Mouse (Mus musculus) embryo, embryonic 10 days (tissue): Measurements from ENCODE around the gene Isoc2b.
A peak's percentile ranks its signal among the peaks of the same experiment; 100 is the strongest.
"Not testable (repeated sequence)": the region's sequence is repeated elsewhere in the genome, so short reads cannot be mapped to it uniquely, and the experiment has no call there.

Experiments
- DNase-seq: peaks from one replicate; pipeline ENCODE4 v3.0.0-alpha.2; 2015; ENCODE audit warnings: low spot score

Gene Isoc2b

DNA sequence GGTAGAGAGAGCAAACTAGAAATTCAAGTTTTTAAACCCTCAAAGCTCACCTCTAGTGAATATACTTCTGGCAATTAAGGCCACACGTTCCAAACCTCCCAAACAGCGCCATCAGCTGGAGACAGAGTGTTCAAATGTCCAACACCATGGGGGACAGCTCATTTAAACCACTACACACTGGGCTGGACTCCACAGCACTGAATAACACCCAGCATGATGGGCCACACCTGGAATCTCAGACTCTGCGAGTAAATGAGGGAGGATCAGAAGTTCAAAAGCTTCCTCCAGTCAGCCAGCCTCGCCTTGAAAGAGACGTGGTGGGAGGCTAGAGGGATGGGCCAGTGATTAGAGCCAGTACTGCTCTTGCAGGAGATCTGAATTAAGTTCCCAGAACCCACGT lies at the start of gene Isoc2b:
Gene Isoc2b (minus strand): TSS at position 126 of the 400 bp plus-strand sequence.
- no peak for DNase-seq

DNA sequence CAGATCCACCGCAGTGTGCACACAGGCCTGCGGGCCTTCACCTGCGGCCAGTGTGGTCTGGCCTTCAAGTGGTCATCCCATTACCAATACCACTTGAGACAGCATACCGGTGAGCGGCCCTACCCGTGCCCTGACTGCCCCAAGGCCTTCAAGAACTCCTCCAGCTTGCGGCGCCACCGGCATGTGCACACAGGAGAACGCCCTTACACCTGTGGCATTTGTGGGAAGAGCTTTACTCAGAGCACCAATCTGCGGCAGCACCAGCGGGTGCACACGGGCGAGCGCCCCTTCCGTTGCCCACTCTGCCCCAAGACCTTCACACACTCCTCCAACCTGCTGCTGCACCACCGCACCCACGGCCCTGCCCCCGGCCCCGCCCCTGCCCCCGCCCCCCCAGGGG lies 49.0 kb upstream of the Isoc2b start:
- no peak for DNase-seq

DNA sequence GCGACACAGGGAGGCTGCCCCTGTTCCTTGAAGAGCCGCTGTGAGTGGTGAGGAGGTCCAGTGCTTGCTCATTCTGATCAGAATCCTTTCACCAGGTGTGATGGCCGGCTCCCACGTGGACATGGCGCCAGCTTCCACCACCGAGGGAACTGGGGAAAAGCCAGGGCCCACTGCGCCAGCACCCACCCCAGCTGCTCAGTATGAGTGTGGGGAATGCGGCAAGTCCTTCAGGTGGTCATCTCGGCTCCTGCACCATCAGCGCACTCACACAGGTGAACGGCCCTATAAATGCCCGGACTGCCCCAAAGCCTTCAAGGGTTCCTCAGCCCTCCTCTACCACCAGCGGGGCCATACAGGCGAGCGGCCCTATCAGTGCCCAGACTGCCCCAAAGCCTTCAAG lies 48.6 kb upstream of the Isoc2b start:
- DNase-seq, result no peak

DNA sequence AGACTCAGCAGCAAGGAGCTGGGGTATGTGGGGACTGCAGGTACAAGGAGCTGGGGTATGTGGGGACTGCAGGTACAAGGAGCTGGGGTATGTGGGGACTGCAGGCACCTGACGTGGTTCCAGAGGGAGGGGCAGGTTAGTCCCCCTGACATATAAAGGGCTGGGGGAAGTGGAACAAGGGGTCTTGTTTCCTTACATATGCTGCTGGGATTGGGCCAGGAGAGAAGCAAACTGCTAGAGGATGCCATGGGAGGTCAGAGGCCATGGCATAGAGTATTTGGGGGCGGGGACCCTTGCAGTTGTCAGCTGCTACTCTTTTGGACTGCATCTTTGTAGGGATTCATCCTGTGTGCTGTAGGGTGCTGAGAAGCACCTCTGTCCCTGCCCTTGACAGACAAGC lies 47.4 kb upstream of the Isoc2b start:
- DNase-seq, result no peak

DNA sequence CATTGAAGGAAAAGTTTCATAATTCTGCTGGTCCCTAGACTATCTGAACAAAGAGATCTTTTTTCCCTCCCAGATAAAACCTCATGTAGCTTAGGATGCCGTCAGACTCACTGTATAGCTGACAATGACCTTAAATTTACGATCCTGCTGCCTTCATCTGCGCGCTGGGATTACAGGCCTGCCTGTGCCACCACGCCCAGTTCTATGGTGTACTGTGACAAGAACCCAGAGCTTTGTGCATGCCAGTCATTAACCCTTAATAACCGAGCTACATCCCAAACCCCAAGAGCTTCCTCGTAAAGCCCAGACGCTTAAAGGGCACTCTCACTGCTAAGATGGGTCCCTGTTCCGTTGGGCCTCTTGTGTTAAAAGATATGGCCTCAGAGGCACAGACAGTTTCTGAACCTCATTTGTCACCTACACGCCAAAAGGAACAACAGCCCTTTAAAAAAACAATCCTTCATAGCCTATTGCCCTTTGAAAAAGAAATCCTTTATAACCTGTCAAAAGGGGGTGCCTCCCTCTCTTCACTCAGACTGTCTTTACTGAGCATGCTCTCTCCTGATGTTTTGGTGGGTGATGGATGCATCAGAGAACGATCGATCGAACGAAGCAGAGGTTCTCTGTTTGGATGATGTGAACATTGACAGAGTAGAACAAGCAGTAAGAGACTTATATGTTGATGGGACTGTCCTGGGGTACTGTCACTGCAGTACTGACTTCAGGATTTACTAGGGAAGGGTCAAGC lies 45.8 kb upstream of the Isoc2b start:
- DNase-seq, result peak; percentile 60

DNA sequence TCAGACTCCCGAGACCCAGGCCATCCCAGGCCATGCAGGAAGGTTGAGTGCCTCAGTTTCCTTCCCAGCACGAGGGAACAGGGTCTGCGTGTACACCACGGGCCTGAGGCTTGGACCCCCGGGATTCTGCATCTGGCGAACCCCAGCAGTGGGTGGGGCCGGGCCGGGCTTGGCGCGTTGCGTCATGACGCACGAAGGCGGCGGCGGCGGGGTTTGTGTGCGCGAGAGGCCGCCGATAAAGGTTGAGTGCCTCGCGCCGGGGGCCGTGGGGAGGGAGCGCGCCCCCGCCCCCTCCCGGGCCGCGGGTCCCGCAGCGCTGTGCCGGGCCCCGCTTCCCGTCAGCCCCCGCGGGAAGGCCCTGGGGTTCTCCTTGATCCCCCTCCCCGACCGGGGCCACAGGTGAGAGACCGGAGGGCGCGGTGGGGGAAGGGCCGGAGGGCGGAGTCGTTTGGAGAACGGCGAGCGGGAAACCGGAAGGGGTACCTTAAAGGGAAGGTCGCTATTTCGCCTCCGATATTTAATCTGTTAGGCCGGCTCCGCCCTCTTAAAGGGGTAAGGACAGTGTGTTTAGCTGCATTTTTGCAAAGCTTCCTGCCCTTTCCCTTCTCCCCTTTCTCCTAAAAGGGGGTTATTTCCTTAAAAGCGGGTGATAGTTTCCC lies 45.1 kb upstream of the Isoc2b start, which contains the start of gene Zfp628:
Gene Zfp628 (plus strand): TSS at position 211 of the 659 bp plus-strand sequence.
- DNase-seq, result peak; percentile 93

DNA sequence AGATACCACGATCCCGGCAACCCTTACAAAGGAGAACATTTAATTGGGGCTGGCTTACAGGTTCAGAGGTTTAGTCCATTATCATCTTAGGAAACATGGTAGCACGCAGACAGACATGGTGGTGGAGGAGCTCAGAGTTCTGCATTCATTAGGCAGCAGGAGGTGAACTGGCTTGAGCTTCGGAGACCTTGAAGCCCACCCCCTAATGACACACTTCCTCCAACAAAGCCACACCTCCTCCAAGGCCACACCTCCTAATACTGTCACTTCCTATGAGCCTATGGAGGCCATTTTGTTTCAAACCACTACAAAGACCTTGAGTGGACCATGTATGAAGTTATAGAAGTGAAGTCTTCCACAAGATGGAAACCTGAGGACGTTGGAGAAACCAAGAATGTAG lies 42.2 kb upstream of the Isoc2b start:
- no peak for DNase-seq

DNA sequence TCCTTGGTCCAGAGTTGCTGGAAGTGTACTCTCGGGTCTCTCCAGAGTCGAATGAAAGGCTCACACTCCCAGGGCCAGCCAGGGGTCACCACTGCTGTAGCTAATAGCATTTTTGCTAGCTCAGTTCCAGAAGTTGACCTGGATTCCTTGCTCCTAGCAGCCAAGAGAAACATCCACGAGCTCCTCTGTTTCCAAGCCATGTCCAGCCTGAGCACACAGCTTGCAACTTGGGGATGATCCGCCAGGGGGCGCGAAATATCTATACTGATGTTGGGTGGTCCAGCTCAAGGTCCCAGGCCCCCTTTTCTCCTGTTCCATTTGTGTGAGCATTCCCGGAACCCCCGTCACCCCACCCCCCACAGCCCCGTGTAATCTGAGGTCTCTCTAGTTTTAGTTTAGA lies 41.5 kb upstream of the Isoc2b start:
- peak; percentile 80 for DNase-seq

DNA sequence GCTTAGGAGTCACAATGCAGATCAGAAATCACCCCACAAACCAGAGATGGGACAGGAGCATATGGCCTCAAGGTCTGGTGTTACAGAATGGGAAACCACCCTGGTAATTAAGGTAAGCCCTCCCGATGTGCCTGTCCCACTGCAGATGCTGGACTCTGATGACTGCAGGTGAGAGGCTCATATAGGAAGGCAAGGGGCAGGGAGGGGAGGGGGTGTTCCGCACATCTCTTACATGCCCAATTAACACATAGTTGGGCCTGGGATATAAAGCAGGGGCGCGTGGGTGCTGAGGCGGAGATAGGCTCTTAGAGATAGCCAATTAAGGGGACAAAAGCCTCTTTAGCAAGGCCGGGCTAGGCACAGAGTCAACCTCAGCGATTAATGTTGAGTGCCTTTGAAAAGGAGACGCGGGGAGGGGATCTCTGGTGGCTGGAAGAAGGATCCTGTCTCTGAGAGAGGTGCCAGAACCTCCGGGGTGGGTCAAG lies 36.5 kb upstream of the Isoc2b start, which contains the start of gene Gm36210:
Gene Gm36210 (minus strand): TSS at position 51 of the 485 bp plus-strand sequence.
- no peak for DNase-seq

DNA sequence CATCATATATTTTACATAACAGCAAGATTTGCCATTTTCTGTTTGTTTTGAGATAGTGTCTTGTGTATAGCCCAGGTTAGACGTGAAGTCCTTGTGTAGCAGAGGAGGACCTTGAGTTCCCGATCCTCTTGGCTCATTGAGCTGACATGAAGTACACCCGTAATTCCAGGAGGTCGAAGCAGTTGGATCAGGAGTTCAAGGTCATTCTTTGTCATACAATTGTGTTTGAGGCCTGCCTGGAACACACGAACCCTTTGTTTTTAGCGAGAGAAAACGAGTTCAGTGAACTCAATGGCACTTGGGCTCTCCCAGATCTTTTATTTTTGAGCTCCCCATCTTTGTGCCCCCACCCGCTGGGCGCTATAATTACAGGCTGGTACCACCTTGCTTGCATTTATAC lies 32.3 kb upstream of the Isoc2b start:
- no peak for DNase-seq

DNA sequence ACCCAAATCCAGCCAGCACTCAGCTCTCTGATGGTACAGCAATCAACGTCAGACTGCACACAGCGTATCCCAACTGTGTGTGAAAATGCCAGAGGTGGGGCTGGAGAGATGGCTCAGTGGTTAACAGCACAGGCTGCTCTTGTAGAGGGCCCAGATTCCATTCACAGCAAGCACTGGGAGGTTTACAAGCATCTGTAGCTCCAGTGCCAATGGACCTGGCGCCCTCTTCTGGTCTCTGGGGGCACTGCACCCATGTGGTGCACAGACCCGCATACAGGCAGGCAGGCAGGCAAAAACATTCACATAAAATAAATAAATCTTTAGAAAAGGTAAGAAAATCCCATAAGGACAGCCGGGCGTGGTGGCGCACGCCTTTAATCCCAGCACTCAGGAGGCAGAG lies 31.1 kb upstream of the Isoc2b start:
- peak; percentile 35 for DNase-seq

DNA sequence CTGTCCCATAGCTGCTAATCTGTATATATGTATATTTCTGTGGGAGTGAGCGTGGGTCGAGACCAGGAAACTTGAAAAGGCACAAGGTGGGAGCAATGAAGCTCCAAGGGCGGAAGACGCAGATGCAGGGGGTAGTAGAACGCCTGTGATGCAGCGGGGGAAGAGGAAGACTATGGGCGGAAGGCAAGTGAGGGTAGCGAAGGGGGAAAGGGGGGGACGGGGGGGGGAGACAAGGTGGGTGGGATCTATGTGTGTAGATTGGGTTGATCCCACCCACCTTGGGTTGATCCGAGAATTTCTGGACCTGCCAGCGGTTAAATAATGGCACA lies 30.4 kb upstream of the Isoc2b start:
- DNase-seq, result no peak

DNA sequence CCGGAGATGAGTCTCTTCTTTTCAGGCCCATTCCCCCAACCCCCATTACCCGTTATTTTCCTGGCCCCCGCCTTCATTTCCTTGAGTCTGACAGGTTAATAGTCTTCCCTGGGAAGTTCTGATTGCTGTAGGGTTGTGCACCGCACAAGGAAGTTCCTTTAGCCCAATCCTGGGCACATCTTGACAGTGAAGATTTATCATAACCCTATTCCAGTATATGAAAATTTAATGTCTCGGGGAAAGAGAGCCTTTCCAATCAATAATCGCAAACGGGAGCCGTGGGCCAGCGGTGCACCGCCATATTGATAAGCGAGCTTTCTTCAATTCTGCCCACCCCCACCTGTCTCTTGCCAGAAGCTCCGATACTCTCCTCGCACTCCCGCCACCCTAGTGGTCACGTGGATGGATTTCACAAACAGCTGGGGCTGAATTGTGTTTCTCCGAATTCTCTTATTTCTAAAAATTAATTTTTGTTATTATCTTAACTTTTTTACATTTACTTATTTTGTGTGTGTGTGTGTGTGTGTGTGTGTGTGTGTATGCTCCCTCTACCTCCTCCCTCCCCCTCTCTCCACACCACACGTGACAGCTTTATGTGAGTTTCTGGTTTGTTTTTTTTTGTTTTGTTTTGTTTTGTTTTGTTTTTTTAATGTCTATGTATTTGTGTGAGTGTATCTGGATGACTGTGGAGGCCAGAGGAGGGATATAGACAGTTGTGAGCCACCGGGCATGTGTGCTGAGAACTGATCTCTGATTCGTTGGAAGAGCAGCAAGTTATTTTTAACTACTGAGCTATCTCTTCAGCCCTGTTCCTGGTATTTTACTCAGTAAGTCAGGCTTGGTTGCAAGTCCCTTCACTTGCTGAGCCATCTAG lies 29.8 kb upstream of the Isoc2b start:
- DNase-seq, result peak; percentile 39

DNA sequence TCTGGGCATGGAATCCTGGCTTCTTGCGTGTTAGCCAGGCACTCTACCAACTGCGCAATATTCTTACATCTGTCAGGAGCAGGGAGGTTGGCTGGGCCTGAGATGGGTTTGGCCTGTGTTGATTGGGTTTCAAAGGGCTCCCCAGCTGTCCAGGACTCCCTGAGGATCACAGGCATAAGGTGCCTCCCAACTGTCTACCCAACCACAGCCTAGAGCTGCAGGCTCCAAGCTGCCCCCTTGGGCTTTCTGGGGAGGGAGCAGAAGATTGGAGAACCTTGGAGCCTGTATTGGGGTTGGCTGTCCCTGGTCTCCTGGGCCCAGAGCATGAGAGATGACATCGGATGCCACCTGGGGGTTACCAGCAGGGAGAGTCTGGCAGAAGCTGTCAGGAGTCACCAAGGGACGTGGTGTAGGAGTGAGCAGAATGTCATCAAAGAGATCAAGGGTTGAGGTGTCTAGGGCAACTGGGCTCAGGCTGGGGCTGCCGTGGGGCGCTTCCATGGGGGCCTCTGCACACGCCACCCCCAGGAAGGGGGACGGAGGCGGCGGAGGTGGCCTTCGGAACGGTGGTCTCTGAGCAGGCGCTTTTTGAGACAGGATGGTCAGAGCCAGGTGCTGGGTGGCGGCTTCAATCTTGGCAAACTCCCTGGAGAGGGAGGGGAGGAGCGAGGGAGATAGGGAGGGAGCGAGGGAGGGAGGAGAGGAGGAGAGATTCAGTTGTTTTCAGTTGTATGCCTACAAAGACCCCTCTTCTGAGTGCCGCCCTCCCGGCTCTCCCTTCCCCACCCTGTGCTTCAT lies 29.0 kb upstream of the Isoc2b start:
- DNase-seq, result no peak

DNA sequence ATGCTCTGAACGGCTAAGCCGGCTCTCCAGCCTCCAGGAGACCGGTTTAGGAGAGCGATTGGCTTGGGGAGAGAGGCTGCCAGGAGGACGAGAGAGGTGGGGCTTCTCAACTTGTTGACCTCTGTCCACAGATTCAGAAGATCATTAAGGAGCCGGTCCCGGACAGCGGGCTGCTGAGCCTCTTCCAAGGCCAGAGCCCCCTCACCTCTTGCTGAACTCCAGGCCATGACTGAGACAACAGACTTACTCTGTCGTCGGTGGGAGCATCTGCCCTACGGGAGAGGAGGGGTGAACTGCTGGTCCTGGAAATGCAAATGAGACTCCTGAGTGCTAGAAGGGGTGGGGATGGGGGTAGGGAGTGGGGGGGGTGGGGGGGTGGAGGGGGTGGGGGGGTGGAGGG lies 25.1 kb upstream of the Isoc2b start:
- DNase-seq, result no peak

DNA sequence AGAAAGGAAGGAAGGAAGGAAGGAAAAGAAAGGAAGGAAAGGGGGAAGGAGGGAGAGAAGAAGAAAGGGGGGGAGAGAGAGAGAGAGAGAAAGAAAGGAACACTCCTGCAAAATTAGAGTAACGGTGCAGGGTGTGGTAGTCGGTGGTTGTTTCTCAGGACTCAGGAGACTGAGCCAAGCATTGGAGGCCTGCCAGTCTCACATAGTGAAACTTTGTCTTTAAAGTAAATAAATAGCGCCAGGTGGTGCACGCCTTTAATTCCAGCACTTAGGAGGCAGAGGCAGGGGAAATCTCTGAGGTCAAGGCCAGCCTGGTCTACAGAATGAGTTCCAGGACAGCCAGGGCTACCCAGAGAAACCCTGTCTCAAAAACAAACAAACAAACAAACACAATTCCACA lies 16.6 kb upstream of the Isoc2b start:
- DNase-seq, result no peak

DNA sequence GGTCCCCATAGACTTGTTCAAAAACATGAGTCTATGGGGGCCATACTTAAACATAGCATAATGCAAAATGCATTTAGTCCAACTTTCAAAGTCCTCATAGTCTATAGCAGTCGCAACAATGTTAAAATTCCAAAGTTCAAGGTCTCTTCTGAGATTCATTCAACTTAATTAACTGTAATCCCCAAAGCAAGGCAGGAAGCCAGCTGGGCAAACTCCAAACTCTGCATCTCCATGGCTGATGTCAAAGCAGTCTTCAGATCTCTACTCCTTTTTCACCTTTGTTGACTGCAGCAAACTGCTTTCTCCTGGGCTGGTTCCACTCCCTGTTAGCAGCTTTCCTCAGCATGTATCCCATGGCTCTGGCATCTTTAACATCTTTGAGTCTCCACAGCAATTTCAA lies 9.0 kb upstream of the Isoc2b start:
- DNase-seq, result not testable (repeated sequence)

DNA sequence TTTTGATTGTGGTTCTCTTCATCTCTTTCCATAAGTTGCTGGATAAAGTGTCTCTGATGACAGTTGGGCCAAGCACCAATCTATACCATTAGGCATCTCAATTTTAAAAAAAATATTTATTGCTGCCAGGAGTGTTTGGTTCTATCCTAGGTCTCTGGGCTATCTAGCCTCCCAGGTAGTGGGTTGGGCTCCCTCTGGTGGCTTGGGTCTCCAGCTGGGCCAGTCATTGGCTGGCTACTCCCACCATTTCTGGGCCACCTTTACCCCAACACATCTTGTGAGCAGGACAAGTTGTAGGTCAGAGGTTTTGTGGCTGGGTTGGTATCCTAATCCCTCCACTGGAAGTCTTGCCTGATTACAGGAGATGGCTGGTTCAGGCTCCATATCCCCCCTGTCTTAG lies 8.1 kb upstream of the Isoc2b start:
- no peak for DNase-seq

DNA sequence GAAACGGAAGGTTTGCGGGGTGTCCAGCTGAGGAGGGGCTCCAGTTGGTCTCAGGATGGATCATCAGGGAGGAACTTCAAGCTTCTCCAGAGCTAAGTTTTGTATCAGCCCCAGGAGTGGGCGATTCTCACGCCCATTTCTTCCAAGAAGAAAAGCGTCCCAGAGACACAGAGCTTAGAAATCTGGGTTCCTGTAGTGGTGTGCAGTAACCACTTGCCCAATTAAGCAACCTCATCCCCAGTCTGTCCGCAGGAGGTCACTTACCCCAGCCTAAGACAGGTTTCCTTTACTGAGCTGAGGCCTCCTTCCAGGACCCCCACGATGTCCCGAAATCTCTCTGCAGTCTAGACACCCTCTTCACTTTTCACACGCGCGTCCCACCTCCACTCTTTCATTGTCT lies 7.2 kb upstream of the Isoc2b start:
- DNase-seq, result no peak

DNA sequence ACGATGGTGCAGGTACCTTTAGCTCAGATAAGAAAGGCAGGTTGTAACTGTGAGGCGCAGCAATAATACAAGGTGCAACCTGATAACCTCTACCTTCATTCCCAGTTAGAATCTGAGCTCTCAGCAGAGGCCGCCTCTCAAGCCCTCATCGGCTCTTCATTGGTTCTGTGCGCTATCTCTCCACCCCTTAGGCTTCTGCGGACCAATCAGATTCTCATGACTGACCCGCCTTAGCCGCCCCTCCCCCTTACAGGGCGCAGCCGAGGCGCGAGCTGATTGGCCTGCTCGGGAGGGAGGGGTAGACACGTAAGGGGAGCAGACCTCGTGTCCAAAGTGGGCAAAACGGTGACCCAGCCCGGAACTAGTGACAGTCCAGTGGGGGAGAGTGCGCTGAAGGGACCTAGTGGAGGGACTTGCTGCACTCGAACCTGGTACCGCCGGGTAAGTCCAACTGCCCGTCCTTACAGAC lies 6.7 kb upstream of the Isoc2b start, which contains the start of gene Isoc2a:
Gene Isoc2a (plus strand): TSS at position 401 of the 469 bp plus-strand sequence.
- DNase-seq, result peak; percentile 97

DNA sequence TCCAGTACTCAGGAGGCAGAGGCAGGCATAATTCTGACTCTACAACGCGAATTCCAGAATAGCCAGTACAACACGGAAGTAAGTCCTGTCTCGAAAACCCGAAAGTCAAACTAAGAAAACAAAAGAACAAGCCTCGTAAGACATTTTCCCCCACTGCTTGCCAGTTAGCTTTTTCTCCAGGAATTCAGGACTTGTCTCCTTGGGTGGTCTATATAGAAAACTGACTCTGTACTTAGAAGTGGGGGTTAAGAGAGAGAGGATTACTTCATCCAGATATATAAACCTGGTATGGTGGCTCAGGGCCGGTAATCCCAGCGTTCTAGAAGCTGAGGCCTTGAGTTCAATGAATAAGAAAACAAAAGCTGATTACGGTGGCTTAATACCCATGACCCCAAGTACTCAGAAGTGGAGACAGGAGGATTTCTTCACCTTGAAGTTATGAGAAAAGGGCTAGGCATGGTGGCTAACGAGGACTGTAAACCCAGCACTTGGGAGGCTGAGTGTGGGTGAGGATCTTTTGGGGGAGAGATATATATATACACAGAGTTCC lies 3.4 kb downstream of the Isoc2b start:
- no peak for DNase-seq
